Mouse (Mus musculus) layer of hippocampus, adult 8-10 months (tissue): ENCODE measurements around the gene Snx30. TPM values are rescaled to one million over a fixed set of nuclear protein-coding genes. Genes with fewer than 3 reads are reported as not detected.
"Not testable (repeated sequence)": the region's sequence is repeated elsewhere in the genome, so short reads cannot be mapped to it uniquely, and the experiment has no call there.

Source experiments
- DNase-seq, 2 experiments: peaks; one replicate each; pipeline ENCODE4 v3.0.0; 2022; ENCODE audit warnings: low spot score in 2 of 2
- total RNA-seq, 4 experiments: library from RNA; stranded (reverse); gene quantifications; 2 replicates each; pipeline ENCODE4 v1.2.4; 2022

Snx30 gene
- total RNA-seq, 4 experiments from 2014 or later: 38.7 to 45.5 (median 40.4) TPM

GRCm38 (mm10) chr4:59793626-59794025, 12.0 kb upstream of the Snx30 start:
- DNase-seq: not testable (repeated sequence)

- no peak for DNase-seq
Observed at GRCm38 (mm10) chr4:59794116-59794515, 11.5 kb upstream of the Snx30 start.

DNA sequence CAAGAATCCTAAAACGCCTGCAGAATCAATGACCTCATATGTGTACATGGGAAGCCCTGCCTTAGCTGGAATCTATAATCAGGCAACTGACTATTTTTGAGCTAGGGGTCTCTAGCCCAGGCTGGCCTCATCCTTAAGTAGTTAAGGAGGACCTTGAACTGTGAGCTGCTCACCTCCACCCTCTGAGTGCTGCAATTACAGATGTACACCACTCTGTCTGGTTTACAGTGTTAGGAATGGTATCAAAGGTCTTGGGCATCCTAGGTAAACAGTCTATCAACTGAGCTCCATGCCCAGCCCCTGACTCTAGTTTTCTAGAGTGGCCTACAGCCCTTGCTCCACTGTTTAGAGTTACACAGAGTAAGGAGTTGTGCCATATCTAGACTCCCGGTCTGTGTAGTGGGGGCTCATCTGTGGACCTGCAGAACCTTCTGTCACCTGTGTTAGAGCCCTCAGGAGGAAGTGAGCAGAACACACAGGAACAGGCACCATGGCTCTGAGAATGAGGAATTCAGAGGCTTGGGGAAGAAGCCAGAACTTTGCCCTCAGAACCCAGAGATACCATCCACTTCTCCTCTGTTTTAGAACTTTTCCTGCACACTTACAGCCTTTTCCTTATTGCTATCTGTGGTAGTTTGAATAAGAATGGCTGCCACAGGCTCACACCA, 9.7 kb upstream of the Snx30 start:
- no peak for DNase-seq

- DNase-seq: no peak
Observed at GRCm38 (mm10) chr4:59800181-59800580, 5.5 kb upstream of the Snx30 start.

DNA sequence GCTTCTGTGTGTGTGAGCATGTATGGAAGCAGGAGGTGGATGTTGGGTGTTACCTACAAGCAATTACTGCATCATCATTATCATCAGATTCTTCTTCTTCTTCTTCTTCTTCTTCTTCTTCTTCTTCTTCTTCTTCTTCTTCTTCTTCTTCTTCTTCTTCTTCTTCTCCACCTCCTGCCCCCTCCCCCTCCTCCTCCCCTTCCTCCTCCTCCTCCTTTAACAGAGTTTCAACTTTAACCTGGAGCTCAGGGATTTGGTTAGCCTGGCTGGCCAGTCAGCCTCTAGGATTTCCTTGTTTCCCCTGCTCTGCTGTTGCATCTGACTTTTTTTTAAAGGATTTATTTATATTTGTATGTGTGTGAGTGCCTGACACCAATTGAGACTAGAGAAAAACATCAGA, 4.2 kb upstream of the Snx30 start, which contains the start of gene Inip:
TSS of gene Inip (minus strand) at position 101 of the 400 bp plus-strand sequence.
- DNase-seq: no peak

GRCm38 (mm10) chr4:59802107-59802506, 3.5 kb upstream of the Snx30 start:
- no peak for DNase-seq

- DNase-seq: no peak
Observed at GRCm38 (mm10) chr4:59802792-59803191, 2.8 kb upstream of the Snx30 start.

DNA sequence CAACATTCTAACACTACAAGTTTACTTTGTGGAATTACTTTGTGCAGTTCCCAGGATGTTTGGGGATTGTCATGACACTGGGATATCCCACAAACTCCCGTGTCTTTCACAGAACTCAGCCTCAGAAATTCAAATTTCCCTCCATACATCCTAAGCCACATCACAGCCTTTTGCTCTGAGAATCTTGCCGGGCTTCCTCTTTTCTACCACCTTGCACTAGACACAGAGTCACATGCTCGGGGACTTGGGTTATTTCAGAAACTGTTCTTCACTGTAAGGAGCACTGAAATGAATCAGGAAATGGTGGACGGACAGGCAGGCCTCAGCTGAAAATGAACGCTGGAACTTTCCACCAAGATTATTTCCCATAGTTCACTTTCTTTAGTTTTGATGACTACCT, 2.3 kb upstream of the Snx30 start:
- no peak for DNase-seq

- DNase-seq: no peak
Observed at GRCm38 (mm10) chr4:59804754-59805153, 886 bp upstream of the Snx30 start.

DNA sequence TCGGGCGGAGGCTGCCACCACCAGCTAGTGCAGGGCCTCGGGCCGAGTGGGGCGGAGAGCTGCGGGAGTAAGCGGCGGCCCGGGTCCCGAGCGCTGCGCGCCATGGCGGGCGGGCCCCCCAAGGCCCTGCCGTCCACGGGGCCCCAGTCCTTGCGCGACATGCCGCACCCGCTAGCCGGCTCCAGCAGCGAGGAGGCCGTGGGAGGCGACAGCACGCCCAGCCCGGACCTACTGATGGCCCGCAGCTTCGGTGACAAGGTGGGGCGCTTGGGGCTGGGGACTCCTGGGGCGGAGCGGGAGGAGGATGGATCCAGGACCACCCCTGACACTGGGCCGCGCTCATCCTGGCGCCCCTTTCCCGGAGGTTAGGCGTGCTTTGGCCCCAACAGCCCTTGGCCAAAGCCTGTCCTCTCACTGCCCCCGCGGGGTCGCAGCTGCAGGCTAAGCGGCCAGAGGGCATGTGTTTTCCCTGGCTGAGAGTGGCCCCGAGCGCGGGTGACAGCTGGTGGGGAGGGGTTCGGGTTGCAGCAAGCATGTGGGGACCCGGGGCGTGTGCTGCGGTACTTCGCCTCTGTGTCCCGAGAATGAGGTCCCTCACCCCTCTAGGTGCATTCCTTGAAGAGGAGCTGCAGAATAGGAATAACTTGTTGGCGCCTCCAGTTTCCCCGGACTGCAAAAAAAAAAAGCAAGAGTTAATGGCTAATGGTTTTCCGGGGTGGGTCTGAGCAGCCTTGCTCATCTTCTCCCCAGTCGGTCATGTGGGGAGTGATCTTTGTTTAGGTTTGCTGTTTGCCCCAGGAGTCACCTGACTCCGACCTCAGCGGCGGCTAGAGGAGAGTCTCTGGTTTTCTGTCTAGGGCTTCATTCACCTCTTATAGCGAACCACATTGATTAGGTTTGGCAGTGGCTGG, 583 bp downstream of the Snx30 start:
- no peak for DNase-seq

- no peak for DNase-seq
Observed at GRCm38 (mm10) chr4:59806879-59807195, 1.2 kb downstream of the Snx30 start.

DNA sequence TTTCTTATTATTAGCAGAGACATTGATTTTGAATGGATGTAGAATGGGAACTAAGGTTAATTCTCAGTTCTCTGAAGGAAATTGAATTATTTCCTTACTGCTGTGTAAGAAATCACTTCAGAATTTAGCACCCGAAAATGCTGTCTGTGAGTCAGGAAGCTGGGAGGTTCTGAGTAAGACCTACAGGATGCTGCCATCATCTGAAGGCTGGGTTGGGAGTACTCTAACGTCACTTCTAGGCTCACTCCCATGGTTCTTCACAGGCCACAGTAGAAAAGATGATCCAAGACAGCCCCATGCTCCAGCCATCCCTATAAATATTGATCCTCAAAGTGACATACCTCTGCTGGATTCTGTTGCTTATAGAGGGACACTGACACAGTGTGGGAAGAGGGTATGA, 1.9 kb downstream of the Snx30 start:
- DNase-seq: no peak

GRCm38 (mm10) chr4:59808396-59808795, 2.8 kb downstream of the Snx30 start:
- no peak for DNase-seq

GRCm38 (mm10) chr4:59814094-59814493, 8.5 kb downstream of the Snx30 start:
- no peak for DNase-seq

- no peak for DNase-seq
Observed at GRCm38 (mm10) chr4:59815121-59815810, 9.6 kb downstream of the Snx30 start.

- DNase-seq: no peak
Observed at GRCm38 (mm10) chr4:59816016-59816415, 10.4 kb downstream of the Snx30 start.

DNA sequence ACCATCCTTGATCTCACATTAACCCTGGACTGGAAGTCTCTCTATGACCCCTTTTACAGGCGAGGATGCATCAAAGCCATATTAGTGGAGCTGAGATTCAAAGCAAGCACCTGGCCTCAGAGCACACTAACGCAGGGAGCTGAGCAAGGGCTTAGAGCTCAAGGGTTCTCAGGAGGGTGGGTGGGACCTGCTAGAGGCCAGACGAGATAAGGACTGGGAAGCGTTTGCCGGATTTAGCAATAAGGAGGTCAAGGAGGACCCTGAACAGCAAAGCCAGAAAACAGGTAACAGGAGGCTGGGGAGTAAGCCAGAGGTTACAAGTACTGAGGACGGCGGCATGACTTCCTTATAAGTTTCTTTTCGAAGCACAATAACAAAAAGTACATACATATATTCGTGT, 10.8 kb downstream of the Snx30 start:
- DNase-seq: no peak

DNA sequence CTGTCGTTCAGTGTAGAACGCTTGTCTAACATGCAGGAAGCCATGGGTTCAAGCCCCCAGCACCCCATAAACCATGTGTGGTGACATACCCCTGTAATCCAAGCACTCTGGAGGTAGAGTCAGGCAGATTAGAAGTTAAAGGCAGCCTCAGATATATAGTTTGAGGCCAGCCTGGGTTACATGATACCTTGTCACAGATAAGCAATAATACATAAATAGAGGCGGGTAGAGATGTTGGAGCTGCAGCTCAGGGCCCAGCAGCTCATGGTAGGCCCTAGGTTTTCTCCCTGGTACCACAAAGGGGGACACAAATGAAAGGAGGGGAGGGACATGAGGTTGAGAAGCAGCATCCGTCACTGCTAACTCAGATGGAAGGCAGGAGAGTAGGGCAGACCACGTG, 12.2 kb downstream of the Snx30 start:
- DNase-seq: no peak

DNA sequence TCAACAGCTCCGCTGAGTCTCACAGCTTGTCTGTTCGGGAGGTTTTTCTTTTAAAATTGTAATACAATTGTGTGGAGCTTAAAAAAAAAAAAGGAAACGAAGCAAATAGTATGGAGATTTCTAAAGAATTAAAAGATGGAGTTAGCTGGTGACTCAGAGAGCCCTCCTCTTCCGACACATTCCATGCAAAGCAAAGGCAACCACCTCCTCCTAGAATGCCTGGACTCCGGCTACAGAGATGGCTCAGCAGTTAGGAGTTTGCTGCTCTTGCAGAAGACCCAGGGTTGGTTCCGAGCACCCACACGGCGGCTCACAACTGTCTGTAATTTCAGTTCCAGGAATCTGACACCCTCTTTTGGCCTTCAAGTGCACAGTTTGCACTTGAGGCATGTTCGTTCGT, 12.9 kb downstream of the Snx30 start:
- DNase-seq: no peak

DNA sequence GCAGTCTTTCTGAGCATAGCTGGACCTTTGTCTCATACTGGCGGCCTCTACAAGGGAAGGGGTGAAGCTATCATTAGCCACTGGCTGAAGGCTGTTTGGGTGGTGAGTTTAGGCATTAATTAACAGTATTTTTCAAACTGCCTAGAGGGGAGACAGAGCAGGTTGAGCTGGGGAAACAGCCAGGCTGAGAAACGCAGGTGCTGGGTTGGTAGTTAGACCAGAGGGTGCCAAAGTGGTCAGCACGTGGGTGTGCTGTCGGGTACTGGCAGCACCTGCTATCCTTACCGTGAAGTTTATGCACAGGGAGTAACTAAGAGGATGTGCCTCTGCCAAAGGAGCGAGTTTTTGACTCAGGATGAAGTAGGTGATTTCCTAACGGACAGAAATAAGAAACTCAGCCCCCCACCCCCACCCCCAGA, 13.4 kb downstream of the Snx30 start:
- DNase-seq: no peak

DNA sequence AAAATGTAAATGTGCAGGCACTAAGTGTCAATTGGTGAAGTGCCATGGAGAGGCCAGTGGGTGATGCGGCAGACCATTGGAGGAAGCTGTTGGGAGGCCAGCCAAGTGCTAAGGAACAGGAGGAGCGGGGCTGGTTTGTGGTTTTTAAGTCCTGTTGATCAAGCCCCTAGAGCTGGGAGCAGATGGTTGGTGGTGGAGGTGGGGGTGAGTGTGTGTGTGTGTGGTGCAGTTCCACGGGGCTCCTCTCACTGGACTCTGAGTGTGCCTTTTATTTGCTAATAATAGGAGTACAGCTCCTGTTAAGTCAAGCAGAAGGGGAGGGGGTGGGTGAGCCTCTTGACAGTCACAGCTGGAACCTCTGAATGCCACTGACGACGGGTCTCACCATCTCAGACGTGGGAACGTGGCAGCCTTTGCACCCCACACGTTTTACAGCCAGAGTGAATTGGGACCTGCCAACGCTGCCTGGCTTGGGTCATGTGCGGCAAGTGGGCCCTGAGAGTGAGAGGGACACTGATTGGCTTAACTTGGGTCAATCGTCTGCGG, 13.9 kb downstream of the Snx30 start:
- no peak for DNase-seq

GRCm38 (mm10) chr4:59821516-59821915, 15.9 kb downstream of the Snx30 start:
- DNase-seq: no peak
